Mouse (Mus musculus) E14TG2a.4 (cell line): ENCODE results near the gene Pfdn6.

Source experiments
- CTCF ChIP-seq: conservative IDR thresholded peaks from 2 replicates; pipeline ENCODE4 v1.5.1; 2014; ENCODE audit warnings: low read length
- NANOG ChIP-seq: IDR thresholded peaks from 2 replicates; pipeline ENCODE4 v1.6.1; 2014; ENCODE audit warnings: borderline replicate concordance, low read length, mixed read lengths

- TF ChIP-seq CTCF (no peak), NANOG (no peak)
These were observed 37.7 kb downstream of the Pfdn6 start for GRCm38 (mm10) chr17:33902491-33902890.
